In genomic region chr8:122473911-122474421, GRCm38 (mm10) we compare ENCODE assay signal across 10 mouse cellular contexts. TPM values are rescaled to one million over a fixed set of nuclear protein-coding genes. Genes with fewer than 3 reads are reported as not detected.
A peak's percentile ranks its signal among the peaks of the same experiment; 100 is the strongest.
DNase-seq lines count a peak whose midpoint lies in the region; ATAC-seq and TF ChIP-seq lines count a peak whose summit lies in the region.
"Had no signal": no experiment of that assay in that cellular context is flagged by ENCODE, and none has a peak within 500 bp of the region (broad histone marks: within the 10 kb centered on the region; RNA-seq: fewer than 3 reads in every experiment).

No protein-coding gene starts in this region.

- H3K9ac ChIP-seq in embryonic facial prominence, embryonic 13.5 days, result 0 out of 2 replicates have a peak overlapping the region, but pooled peaks have one; percentile 11
- H3K9ac ChIP-seq in hindbrain, postnatal 0 days (replicated peaks; ENCODE audit: low read length), result no peak overlapping the region

- no peaks in the 10 kb centered on the region for H3K9me3 ChIP-seq in embryonic facial prominence, embryonic 13.5 days
- no peaks in the 10 kb centered on the region for H3K9me3 ChIP-seq in hindbrain, postnatal 0 days (ENCODE audit: low read length)

- no peak for ATAC-seq in embryonic facial prominence, embryonic 13.5 days (ENCODE audit: insufficient number of reproducible peaks, insufficient read depth, low FRiP score, low TSS enrichment, low read depth)
- ATAC-seq in megakaryocyte progenitor cell, adult 5-6 weeks (replicated peaks; ENCODE audit: poor library complexity), result peak; percentile 59
- no peak for ATAC-seq in hindbrain, postnatal 0 days

- intact Hi-C loops in heart, postnatal 14 days (cut with DNase I), result loop anchor here (5.0 kb wide), 1 partner anchor 42 kb away; the partner anchor contains the start of gene Cyba
- intact Hi-C loops in left cerebral cortex, postnatal 10 days (cut with DNase I), result no loop called here

- peaks cover 53% of the 10 kb centered on the region for H3K36me3 ChIP-seq in embryonic facial prominence, embryonic 13.5 days
- H3K36me3 ChIP-seq in hindbrain, postnatal 0 days (ENCODE audit: insufficient read depth, low read length), result peaks cover 8% of the 10 kb centered on the region; the same call in 1 of the 2 replicates

- no peaks in the 10 kb centered on the region for H3K27me3 ChIP-seq in embryonic facial prominence, embryonic 13.5 days
- no peaks in the 10 kb centered on the region for H3K27me3 ChIP-seq in hindbrain, postnatal 0 days (ENCODE audit: insufficient read depth, low read length)

- H3K27ac ChIP-seq in embryonic facial prominence, embryonic 13.5 days, result no peak overlapping the region
- H3K27ac ChIP-seq in hindbrain, postnatal 0 days, result no peak overlapping the region
- H3K27ac ChIP-seq: liver, embryonic 14.5 days had no signal

- peak overlapping the region; percentile 100; the same call in 1 of the 2 replicates for H3K4me3 ChIP-seq in embryonic facial prominence, embryonic 13.5 days
- no peak overlapping the region for H3K4me3 ChIP-seq in hindbrain, postnatal 0 days (ENCODE audit: low read length)

- peak; percentile 95 for DNase-seq in heart, adult 11 months
- DNase-seq in heart, postnatal 14 days, result no peak
- DNase-seq in 416B (ENCODE audit: low read depth), result peak; percentile 95
- no peak for DNase-seq in hindbrain, postnatal 0 days (ENCODE audit: low spot score)
- DNase-seq in urinary bladder, postnatal 25 days (ENCODE audit: low spot score), result no peak
- no peak for DNase-seq in left cerebral cortex, postnatal 10 days (ENCODE audit: extremely low spot score in 1 of 2, low spot score in 2 of 2)

- H3K4me2 ChIP-seq in embryonic facial prominence, embryonic 13.5 days, result peak overlapping the region; percentile 95; the same call in 1 of the 2 replicates
- no peak overlapping the region for H3K4me2 ChIP-seq in hindbrain, postnatal 0 days (ENCODE audit: low read depth, low read length)

- peaks cover 26% of the 10 kb centered on the region for H3K4me1 ChIP-seq in embryonic facial prominence, embryonic 13.5 days
- peaks cover 14% of the 10 kb centered on the region for H3K4me1 ChIP-seq in hindbrain, postnatal 0 days (ENCODE audit: insufficient read depth, low read length)

- WGBS in embryonic facial prominence, embryonic 13.5 days, result 87% methylated on average over 8 of the region's 8 CpGs
- WGBS in hindbrain, postnatal 0 days, result 90% methylated on average over 8 of the region's 8 CpGs

- TF ChIP-seq CTCF in hindbrain, postnatal 0 days (IDR thresholded peaks at IDR 0.05; ENCODE audit: low read depth), result no peak

RNA-seq across cellular contexts. Expression of gene Rnf166, which starts 1.9 kb away (rescaled TPM):
- 10 to 100 TPM; 28.7 to 28.9 TPM for total RNA-seq in heart, postnatal 14 days (2021)
- 51.1 and 51.3 TPM in 2 replicates for polyA plus RNA-seq in embryonic facial prominence, embryonic 13.5 days (2015; fragmentation: Nextera tagmentation; extraction: Ambion mirVana)
- 26.6 and 33.3 TPM in 2 replicates for total RNA-seq in megakaryocyte progenitor cell, adult 5-6 weeks (2015)
- total RNA-seq in megakaryocyte progenitor cell, adult 5-6 weeks (2017), result 32.8 and 33.2 TPM in 2 replicates
- 37.4 and 48.8 TPM in 2 replicates for total RNA-seq in hindbrain, postnatal 0 days (2014; rRNA removed)
- 22.6 and 27.0 TPM in 2 replicates for polyA plus RNA-seq in hindbrain, postnatal 0 days (2015; fragmentation: Nextera tagmentation; extraction: Ambion mirVana)
- 10 to 100 TPM; 14.2 to 16.3 TPM for total RNA-seq in left cerebral cortex, postnatal 10 days (2021)

RNA-seq across cellular contexts. Expression of gene Ctu2, which starts 2.0 kb away (rescaled TPM):
- 10 to 100 TPM; 10.8 TPM for total RNA-seq in heart, postnatal 14 days (2021)
- 54.9 and 69.0 TPM in 2 replicates for polyA plus RNA-seq in embryonic facial prominence, embryonic 13.5 days (2015; fragmentation: Nextera tagmentation; extraction: Ambion mirVana)
- 17.3 and 26.8 TPM in 2 replicates for total RNA-seq in megakaryocyte progenitor cell, adult 5-6 weeks (2015)
- 11.2 and 14.9 TPM in 2 replicates for total RNA-seq in megakaryocyte progenitor cell, adult 5-6 weeks (2017)
- total RNA-seq in hindbrain, postnatal 0 days (2014; rRNA removed), result 39.9 and 49.8 TPM in 2 replicates
- 85.4 and 93.6 TPM in 2 replicates for polyA plus RNA-seq in hindbrain, postnatal 0 days (2015; fragmentation: Nextera tagmentation; extraction: Ambion mirVana)
- total RNA-seq in left cerebral cortex, postnatal 10 days (2021), result 10 to 100 TPM; 35.5 to 38.0 TPM

RNA-seq across cellular contexts. Expression of gene Snai3, which starts 13.4 kb away (rescaled TPM):
- total RNA-seq in heart, postnatal 14 days (2021), result 1 to 10 TPM; 1.1 to 1.6 TPM
- 1.2 TPM in 2 replicates for polyA plus RNA-seq in embryonic facial prominence, embryonic 13.5 days (2015; fragmentation: Nextera tagmentation; extraction: Ambion mirVana)
- 0.30 TPM in 1 of 2 replicates, not detected in the other for total RNA-seq in megakaryocyte progenitor cell, adult 5-6 weeks (2015)
- not detected in 2 replicates for total RNA-seq in megakaryocyte progenitor cell, adult 5-6 weeks (2017)
- total RNA-seq in hindbrain, postnatal 0 days (2014; rRNA removed), result not detected in 2 replicates
- not detected in 2 replicates for polyA plus RNA-seq in hindbrain, postnatal 0 days (2015; fragmentation: Nextera tagmentation; extraction: Ambion mirVana)
- not detected for total RNA-seq in left cerebral cortex, postnatal 10 days (2021)

RNA-seq across cellular contexts. Expression of gene Mvd, which starts 30.7 kb away (rescaled TPM):
- total RNA-seq in heart, postnatal 14 days (2021), result 1 to 10 TPM; 4.7 to 5.0 TPM
- polyA plus RNA-seq in embryonic facial prominence, embryonic 13.5 days (2015; fragmentation: Nextera tagmentation; extraction: Ambion mirVana), result 34.8 and 43.3 TPM in 2 replicates
- 3.4 and 3.8 TPM in 2 replicates for total RNA-seq in megakaryocyte progenitor cell, adult 5-6 weeks (2015)
- total RNA-seq in megakaryocyte progenitor cell, adult 5-6 weeks (2017), result 3.2 and 5.6 TPM in 2 replicates
- total RNA-seq in hindbrain, postnatal 0 days (2014; rRNA removed), result 67.1 and 89.6 TPM in 2 replicates
- polyA plus RNA-seq in hindbrain, postnatal 0 days (2015; fragmentation: Nextera tagmentation; extraction: Ambion mirVana), result 55.2 and 55.5 TPM in 2 replicates
- total RNA-seq in left cerebral cortex, postnatal 10 days (2021), result 10 to 100 TPM; 44.8 to 50.1 TPM

RNA-seq across cellular contexts. Expression of gene Cyba, which starts 41.2 kb away (rescaled TPM):
- total RNA-seq in heart, postnatal 14 days (2021), result 10 to 100 TPM; 43.8 to 47.4 TPM
- 118 and 120 TPM in 2 replicates for polyA plus RNA-seq in embryonic facial prominence, embryonic 13.5 days (2015; fragmentation: Nextera tagmentation; extraction: Ambion mirVana)
- 123 and 166 TPM in 2 replicates for total RNA-seq in megakaryocyte progenitor cell, adult 5-6 weeks (2015)
- 94.4 and 117 TPM in 2 replicates for total RNA-seq in megakaryocyte progenitor cell, adult 5-6 weeks (2017)
- total RNA-seq in hindbrain, postnatal 0 days (2014; rRNA removed), result 19.6 and 30.6 TPM in 2 replicates
- 44.0 and 46.2 TPM in 2 replicates for polyA plus RNA-seq in hindbrain, postnatal 0 days (2015; fragmentation: Nextera tagmentation; extraction: Ambion mirVana)
- total RNA-seq in left cerebral cortex, postnatal 10 days (2021), result 1 to 10 TPM; 7.8 to 9.6 TPM
- polyA plus RNA-seq: C2C12 had no signal

Comparison
In these comparisons a context has a peak if more than half of its experiments do, and no peak if none do; other contexts are left out.
1. DNase-seq: peak in heart, adult 11 months (single experiment) and 416B (single experiment); none in heart, postnatal 14 days (0 of 2), hindbrain, postnatal 0 days (single experiment), urinary bladder, postnatal 25 days (single experiment) and left cerebral cortex, postnatal 10 days (0 of 2).